Mouse (Mus musculus): ENCODE results near the gene Atp5d. TPM values are rescaled to one million over a fixed set of nuclear protein-coding genes. Genes with fewer than 3 reads are reported as not detected.

Gene Atp5d
- 443 TPM for polyA plus RNA-seq (2015; fragmentation: Illumina TruSeq; extraction: RNeasy Lipid Tissue Mini Kit (QIAGEN cat#74804); ENCODE audit: low read depth, low replicate concordance)

DNA sequence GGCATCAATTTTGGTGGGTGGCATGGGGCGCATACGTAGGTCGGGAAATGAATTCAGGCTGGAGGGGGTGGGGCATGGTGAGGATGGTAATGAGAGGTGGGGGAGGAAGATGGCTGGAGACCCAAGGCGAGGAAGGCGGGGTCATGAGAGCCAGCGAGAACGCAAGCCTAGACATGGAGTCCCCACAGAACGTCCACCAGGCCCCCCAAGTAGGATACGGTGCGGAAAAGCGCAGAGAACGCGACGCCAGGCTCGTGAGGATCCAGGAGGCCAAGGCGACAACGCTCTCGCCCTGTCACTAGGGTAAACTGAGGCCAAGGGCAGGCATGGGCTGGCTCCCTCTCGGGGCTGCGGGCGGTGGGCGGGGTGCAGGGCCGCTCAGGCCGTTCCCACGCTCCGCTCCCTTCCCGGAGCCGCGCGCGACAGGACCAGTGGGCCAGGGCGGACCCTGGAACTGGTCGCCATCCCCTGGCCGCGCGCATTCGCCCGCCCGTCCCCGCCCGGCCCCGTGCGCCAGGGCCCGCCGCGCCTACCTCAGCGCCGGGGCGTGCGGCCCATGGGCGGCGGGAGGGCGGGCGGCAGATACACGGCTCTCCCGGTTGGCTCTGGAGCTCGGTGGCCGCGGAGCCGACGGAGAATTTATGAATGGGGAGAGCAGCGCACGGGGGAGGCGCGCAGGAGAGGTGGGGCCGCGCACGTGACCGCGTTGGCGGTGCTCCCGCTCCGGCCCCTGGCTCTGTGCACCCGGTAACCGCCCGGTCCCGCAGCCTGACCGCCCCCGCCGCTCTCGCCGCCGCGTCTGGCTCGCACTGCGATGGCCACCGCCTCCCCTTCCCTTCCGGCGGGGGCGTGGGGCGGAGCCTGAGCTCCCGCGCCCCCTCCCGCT, at the start of gene Atp5d:
Gene Atp5d (plus strand): TSS at position 80 of the 886 bp plus-strand sequence.

DNA sequence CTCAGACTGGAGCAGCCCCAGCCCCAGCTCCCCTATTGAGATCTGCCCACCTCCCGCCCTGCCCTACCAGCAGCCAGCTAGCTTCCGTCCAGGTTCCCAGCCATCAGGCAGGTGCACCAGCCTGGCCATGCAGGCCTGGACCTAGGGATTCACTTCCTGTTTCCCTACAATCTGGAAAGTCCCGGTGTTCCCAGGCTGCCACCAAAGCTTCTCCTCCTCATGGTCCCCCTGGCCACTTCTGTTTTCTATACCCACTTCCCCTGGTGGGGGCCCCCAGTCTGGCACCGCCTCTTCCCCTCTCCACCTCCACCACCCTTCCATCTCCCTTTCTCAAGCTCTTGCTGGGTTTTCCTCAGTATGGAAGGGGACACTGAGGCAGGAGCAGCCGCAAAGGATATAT, 33.0 kb upstream of the Atp5d start, which contains the start of gene Sbno2:
Gene Sbno2 (minus strand): TSS at position 112 of the 400 bp plus-strand sequence.

DNA sequence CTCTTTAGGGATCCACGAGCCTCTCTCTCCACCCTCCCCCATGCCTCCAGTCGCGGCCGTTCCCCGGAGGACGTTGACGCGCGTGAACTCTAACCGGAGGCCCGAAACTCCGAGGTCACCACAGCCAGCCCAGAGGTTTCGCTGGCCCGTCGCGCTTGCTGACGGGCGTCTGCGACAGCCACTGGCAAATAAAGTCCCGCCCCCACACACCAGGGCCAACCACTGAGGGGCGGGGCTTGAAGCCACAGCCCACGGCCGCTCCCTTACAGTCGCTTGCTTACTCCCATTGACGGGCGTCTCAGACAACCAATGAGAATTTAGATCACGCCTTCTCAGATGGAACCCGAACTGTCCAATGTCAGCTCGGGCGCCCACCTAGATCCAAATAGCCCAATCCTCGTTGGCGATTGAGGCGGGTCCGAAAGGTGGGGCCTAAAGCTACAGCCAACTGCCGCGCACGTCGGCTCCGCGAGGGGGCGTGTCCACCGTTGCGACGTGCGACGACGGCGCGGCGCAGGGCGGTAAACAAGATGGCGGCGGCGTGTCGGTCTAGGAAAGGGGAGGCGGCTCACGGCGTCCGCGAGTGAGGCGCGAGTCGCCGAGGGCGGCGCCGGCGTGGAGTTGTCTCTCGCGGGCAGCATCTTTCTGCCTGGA, 23.0 kb upstream of the Atp5d start, which contains the start of gene Stk11:
Gene Stk11 (plus strand): TSS at position 514 of the 654 bp plus-strand sequence.

DNA sequence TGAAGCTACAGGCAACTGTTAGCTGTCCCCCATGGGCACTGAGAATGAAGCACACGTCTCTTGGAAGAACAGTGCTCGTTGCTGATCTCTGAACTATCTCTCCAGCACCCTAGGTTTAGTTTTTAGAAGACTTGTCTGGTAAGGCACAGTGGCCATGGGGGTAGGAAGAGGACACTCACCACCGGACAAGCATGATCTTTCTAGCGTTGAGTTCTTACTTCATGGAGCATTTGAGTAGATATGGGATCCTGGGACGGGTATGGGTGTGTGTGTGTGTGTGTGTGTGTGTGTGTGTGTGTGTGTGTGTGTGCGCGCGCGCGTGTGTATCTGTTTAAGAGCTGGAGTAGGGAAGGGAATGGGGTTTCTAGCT, 2.2 kb downstream of the Atp5d start, which contains the start of gene Cbarp:
Gene Cbarp (minus strand): TSS at position 170 of the 370 bp plus-strand sequence.

DNA sequence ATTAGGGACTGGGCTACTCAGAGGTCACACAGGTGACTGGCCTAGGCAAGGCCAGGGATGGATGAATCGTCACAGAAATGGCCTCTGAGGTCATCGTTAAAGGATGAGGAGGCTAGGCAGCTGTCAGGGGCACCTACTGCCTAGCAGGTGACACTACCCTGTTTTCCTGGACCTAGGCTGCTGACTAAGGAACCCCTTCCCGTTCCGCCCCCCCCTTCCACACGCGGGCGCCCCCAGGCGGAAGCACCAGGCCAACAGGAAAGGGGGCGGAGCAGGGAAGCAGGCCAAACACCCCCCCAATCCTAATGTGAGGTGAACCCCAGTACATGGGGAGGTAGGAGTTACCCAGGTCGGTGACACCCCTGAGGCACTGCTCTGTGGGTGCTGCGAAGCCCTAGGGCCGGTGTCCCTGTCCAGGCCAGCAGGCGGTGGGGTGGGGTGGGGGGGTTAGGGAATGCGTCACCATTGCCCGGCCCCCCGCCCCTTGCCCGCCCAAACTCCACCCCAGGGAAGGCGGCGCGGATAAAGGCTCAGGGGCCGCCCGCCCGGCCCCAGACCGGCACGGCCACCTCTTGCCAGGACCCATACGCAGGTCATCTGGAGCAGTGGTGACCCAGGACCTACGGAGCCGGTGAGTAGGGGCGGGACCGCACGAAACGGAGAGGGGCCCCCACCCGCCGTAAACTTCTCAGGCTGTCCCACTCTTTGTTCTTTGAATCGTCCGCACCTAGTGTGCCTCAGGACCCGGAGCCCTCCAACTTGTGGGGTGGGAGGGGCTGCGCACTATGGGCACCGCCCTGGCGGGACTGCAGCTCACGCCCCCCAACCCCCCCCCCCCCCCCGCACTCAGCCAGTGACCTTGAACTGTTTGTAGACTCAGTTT, 9.5 kb downstream of the Atp5d start, which contains the start of gene Midn:
Gene Midn (plus strand): TSS at position 554 of the 883 bp plus-strand sequence.

DNA sequence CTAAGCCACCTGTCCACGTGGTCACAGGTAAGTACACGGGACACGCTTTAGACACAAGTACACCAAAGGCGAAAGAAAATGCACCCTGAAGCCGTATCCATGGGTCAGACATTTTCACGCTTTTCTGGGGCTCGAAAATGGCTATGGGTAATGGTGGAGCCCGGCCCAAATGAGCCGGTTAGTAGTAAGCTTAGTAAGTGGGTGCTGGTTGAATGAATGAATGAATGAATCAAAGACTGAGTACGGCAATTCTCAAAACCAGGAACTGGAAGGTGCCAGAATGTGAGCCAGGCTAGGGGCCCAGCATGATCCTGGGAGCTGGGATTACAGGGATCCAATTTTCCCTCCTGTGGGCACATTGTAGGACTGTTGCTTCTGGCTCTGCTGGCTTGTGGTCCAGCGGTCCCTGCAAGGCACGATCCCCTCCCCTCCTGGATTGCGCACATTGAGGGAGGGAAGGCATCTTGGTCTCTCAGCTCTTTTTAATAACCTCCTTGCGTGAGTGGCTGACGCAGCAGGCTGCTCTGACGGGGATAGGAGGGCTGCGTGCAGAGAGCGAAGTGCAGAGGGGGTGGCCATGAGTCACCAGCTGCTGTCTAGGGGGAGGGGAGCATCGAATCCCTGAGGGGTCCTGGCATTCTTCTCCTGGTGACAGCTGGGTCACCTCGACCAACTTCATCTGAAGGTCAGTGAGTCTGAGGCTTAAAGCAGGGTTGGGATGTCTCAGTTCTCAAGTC, 27.1 kb downstream of the Atp5d start, which contains the start of gene Cirbp:
Gene Cirbp (plus strand): TSS at position 594 of the 737 bp plus-strand sequence.

DNA sequence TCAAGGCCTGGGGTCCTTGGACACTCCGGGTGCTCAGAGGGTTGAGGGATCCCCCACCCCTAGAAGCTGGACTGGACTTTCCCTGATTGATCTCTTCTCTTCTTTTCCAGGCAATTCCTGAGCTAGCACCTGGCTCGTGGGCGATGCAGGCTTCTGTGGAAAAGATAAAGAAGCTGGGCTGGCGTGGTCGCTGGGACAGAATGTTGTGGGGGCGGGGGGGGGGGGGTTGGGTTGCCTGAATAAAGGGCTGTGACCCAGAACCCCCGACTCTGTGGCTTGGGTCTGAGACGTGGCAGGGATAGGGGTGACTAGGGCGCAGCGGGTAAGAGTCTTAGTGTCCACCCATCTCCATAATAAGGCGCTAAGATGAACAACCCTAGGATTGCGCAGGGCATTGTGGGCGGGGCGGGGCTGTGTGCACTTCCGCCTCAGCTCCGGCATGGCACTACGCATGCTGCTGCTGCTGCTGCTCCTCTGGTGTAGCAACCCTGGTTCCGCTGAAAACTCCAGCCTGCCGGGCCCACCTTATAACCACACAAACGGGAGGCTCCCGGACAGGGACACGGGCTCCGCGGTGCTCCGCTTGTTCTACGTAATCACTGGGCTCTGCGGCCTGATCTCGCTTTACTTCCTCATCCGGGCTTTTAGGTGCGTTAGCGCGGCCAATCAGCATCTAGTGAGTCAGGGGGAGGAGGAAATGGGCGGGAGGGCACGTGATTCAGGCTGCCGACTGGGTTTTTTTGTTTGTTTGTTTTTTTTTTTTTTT, 34.3 kb downstream of the Atp5d start, which contains the start of gene 1600002K03Rik:
Gene 1600002K03Rik (plus strand): TSS at position 418 of the 766 bp plus-strand sequence.

DNA sequence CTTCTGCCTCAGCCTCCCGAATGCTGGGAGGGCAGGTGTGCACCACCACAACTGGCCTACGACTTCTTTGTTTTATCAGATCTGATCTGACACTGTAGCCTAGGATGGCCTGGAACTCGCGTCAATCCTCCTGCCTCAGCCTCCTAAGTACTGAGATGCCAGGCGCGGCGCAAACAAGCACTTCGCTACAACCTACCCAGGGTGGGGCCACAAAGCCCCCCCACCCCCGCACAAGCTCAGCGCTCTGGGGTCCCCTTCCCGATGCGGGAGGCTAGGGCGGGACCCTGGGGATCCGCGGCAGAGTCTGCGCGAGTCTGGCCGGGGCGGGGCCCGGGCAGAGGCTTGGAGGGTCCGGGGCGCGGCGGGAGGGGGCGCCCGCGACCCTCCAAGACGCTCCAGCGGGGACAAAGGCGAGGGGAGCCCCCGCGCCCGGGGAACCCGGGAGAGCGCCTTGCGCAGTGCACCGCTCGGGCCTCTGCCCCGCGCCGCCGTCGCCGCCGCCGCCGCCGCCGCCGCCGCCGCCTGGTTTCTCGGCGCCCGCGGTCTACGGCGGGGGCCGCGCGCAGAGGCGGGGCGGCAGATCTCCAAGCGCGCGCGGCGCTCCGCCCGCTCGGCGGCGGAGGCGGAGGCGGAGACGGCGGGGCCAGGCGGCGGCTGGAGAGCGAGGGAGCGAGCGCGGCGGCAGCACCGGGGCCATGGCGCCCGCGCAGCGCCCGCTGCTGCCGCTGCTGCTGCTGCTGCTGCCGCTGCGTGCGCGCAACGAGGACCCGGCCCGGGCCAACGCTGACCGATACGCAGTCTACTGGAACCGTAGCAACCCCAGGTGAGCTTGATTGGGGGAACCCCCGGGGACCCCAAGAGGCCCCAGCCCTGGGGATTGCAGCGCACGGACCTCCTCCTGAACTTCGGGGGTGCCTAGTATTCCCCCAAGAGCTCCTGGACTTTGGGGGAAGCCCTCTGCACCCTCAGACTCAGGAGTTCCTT, 40.9 kb downstream of the Atp5d start, which contains the start of gene Efna2:
Gene Efna2 (plus strand): TSS at position 415 of the 984 bp plus-strand sequence.

Other genes with a start within 250 kb of the Atp5d start
- gene Cfd, start 247.8 kb upstream of the Atp5d start, polyA plus RNA-seq (2015; fragmentation: Illumina TruSeq; extraction: RNeasy Lipid Tissue Mini Kit (QIAGEN cat#74804); ENCODE audit: low read depth, low replicate concordance) = not detected
- 32.0 TPM for gene Med16, start 229.7 kb upstream of the Atp5d start, polyA plus RNA-seq (2015; fragmentation: Illumina TruSeq; extraction: RNeasy Lipid Tissue Mini Kit (QIAGEN cat#74804); ENCODE audit: low read depth, low replicate concordance)
- gene Gm26602, start 227.8 kb upstream of the Atp5d start, polyA plus RNA-seq (2015; fragmentation: Illumina TruSeq; extraction: RNeasy Lipid Tissue Mini Kit (QIAGEN cat#74804); ENCODE audit: low read depth, low replicate concordance) = not detected
- 4.0 TPM for gene Kiss1r, start 221.7 kb upstream of the Atp5d start, polyA plus RNA-seq (2015; fragmentation: Illumina TruSeq; extraction: RNeasy Lipid Tissue Mini Kit (QIAGEN cat#74804); ENCODE audit: low read depth, low replicate concordance)
- 241 TPM for gene R3hdm4, start 217.4 kb upstream of the Atp5d start, polyA plus RNA-seq (2015; fragmentation: Illumina TruSeq; extraction: RNeasy Lipid Tissue Mini Kit (QIAGEN cat#74804); ENCODE audit: low read depth, low replicate concordance)
- gene Arid3a, start 211.6 kb upstream of the Atp5d start, polyA plus RNA-seq (2015; fragmentation: Illumina TruSeq; extraction: RNeasy Lipid Tissue Mini Kit (QIAGEN cat#74804); ENCODE audit: low read depth, low replicate concordance) = 2.3 TPM
- gene Wdr18, start 178.5 kb upstream of the Atp5d start, polyA plus RNA-seq (2015; fragmentation: Illumina TruSeq; extraction: RNeasy Lipid Tissue Mini Kit (QIAGEN cat#74804); ENCODE audit: low read depth, low replicate concordance) = 34.3 TPM
- gene Grin3b, start 167.9 kb upstream of the Atp5d start, polyA plus RNA-seq (2015; fragmentation: Illumina TruSeq; extraction: RNeasy Lipid Tissue Mini Kit (QIAGEN cat#74804); ENCODE audit: low read depth, low replicate concordance) = not detected
- gene Tmem259, start 154.3 kb upstream of the Atp5d start, polyA plus RNA-seq (2015; fragmentation: Illumina TruSeq; extraction: RNeasy Lipid Tissue Mini Kit (QIAGEN cat#74804); ENCODE audit: low read depth, low replicate concordance) = 89.3 TPM
- gene Cnn2, start 150.0 kb upstream of the Atp5d start, polyA plus RNA-seq (2015; fragmentation: Illumina TruSeq; extraction: RNeasy Lipid Tissue Mini Kit (QIAGEN cat#74804); ENCODE audit: low read depth, low replicate concordance) = 6.4 TPM
- gene Abca7, start 142.1 kb upstream of the Atp5d start, polyA plus RNA-seq (2015; fragmentation: Illumina TruSeq; extraction: RNeasy Lipid Tissue Mini Kit (QIAGEN cat#74804); ENCODE audit: low read depth, low replicate concordance) = 8.2 TPM
- gene Arhgap45, start 122.0 kb upstream of the Atp5d start, polyA plus RNA-seq (2015; fragmentation: Illumina TruSeq; extraction: RNeasy Lipid Tissue Mini Kit (QIAGEN cat#74804); ENCODE audit: low read depth, low replicate concordance) = 3.5 TPM
- 134 TPM for gene Polr2e, start 98.8 kb upstream of the Atp5d start, polyA plus RNA-seq (2015; fragmentation: Illumina TruSeq; extraction: RNeasy Lipid Tissue Mini Kit (QIAGEN cat#74804); ENCODE audit: low read depth, low replicate concordance)
- 889 TPM for gene Gpx4, start 91.5 kb upstream of the Atp5d start, polyA plus RNA-seq (2015; fragmentation: Illumina TruSeq; extraction: RNeasy Lipid Tissue Mini Kit (QIAGEN cat#74804); ENCODE audit: low read depth, low replicate concordance)
- gene Sbno2, start 33.1 kb upstream of the Atp5d start, polyA plus RNA-seq (2015; fragmentation: Illumina TruSeq; extraction: RNeasy Lipid Tissue Mini Kit (QIAGEN cat#74804); ENCODE audit: low read depth, low replicate concordance) = 11.7 TPM
- 71.6 TPM for gene Stk11, start 22.8 kb upstream of the Atp5d start, polyA plus RNA-seq (2015; fragmentation: Illumina TruSeq; extraction: RNeasy Lipid Tissue Mini Kit (QIAGEN cat#74804); ENCODE audit: low read depth, low replicate concordance)
- gene Cbarp, start 2.2 kb downstream of the Atp5d start, polyA plus RNA-seq (2015; fragmentation: Illumina TruSeq; extraction: RNeasy Lipid Tissue Mini Kit (QIAGEN cat#74804); ENCODE audit: low read depth, low replicate concordance) = 231 TPM
- 29.1 TPM for gene Midn, start 9.6 kb downstream of the Atp5d start, polyA plus RNA-seq (2015; fragmentation: Illumina TruSeq; extraction: RNeasy Lipid Tissue Mini Kit (QIAGEN cat#74804); ENCODE audit: low read depth, low replicate concordance)
- gene Cirbp, start 27.4 kb downstream of the Atp5d start, polyA plus RNA-seq (2015; fragmentation: Illumina TruSeq; extraction: RNeasy Lipid Tissue Mini Kit (QIAGEN cat#74804); ENCODE audit: low read depth, low replicate concordance) = 124 TPM
- gene 1600002K03Rik, start 34.3 kb downstream of the Atp5d start, polyA plus RNA-seq (2015; fragmentation: Illumina TruSeq; extraction: RNeasy Lipid Tissue Mini Kit (QIAGEN cat#74804); ENCODE audit: low read depth, low replicate concordance) = 10.3 TPM
- gene Efna2, start 40.9 kb downstream of the Atp5d start, polyA plus RNA-seq (2015; fragmentation: Illumina TruSeq; extraction: RNeasy Lipid Tissue Mini Kit (QIAGEN cat#74804); ENCODE audit: low read depth, low replicate concordance) = 4.6 TPM
- 25.9 TPM for gene Mum1, start 87.8 kb downstream of the Atp5d start, polyA plus RNA-seq (2015; fragmentation: Illumina TruSeq; extraction: RNeasy Lipid Tissue Mini Kit (QIAGEN cat#74804); ENCODE audit: low read depth, low replicate concordance)
- gene Ndufs7, start 110.5 kb downstream of the Atp5d start, polyA plus RNA-seq (2015; fragmentation: Illumina TruSeq; extraction: RNeasy Lipid Tissue Mini Kit (QIAGEN cat#74804); ENCODE audit: low read depth, low replicate concordance) = 264 TPM
- 26.5 TPM for gene Gamt, start 122.4 kb downstream of the Atp5d start, polyA plus RNA-seq (2015; fragmentation: Illumina TruSeq; extraction: RNeasy Lipid Tissue Mini Kit (QIAGEN cat#74804); ENCODE audit: low read depth, low replicate concordance)
- 59.3 TPM for gene Dazap1, start 122.9 kb downstream of the Atp5d start, polyA plus RNA-seq (2015; fragmentation: Illumina TruSeq; extraction: RNeasy Lipid Tissue Mini Kit (QIAGEN cat#74804); ENCODE audit: low read depth, low replicate concordance)
- gene Rps15, start 153.8 kb downstream of the Atp5d start, polyA plus RNA-seq (2015; fragmentation: Illumina TruSeq; extraction: RNeasy Lipid Tissue Mini Kit (QIAGEN cat#74804); ENCODE audit: low read depth, low replicate concordance) = 2,153 TPM
- 48.2 TPM for gene Apc2, start 157.3 kb downstream of the Atp5d start, polyA plus RNA-seq (2015; fragmentation: Illumina TruSeq; extraction: RNeasy Lipid Tissue Mini Kit (QIAGEN cat#74804); ENCODE audit: low read depth, low replicate concordance)
- gene 2310011J03Rik, start 181.9 kb downstream of the Atp5d start, polyA plus RNA-seq (2015; fragmentation: Illumina TruSeq; extraction: RNeasy Lipid Tissue Mini Kit (QIAGEN cat#74804); ENCODE audit: low read depth, low replicate concordance) = 50.9 TPM
- gene Pcsk4, start 190.9 kb downstream of the Atp5d start, polyA plus RNA-seq (2015; fragmentation: Illumina TruSeq; extraction: RNeasy Lipid Tissue Mini Kit (QIAGEN cat#74804); ENCODE audit: low read depth, low replicate concordance) = 5.7 TPM
- 6.6 TPM for gene Reep6, start 191.3 kb downstream of the Atp5d start, polyA plus RNA-seq (2015; fragmentation: Illumina TruSeq; extraction: RNeasy Lipid Tissue Mini Kit (QIAGEN cat#74804); ENCODE audit: low read depth, low replicate concordance)
- gene Adamtsl5, start 209.8 kb downstream of the Atp5d start, polyA plus RNA-seq (2015; fragmentation: Illumina TruSeq; extraction: RNeasy Lipid Tissue Mini Kit (QIAGEN cat#74804); ENCODE audit: low read depth, low replicate concordance) = 3.8 TPM
- gene Plk5, start 217.8 kb downstream of the Atp5d start, polyA plus RNA-seq (2015; fragmentation: Illumina TruSeq; extraction: RNeasy Lipid Tissue Mini Kit (QIAGEN cat#74804); ENCODE audit: low read depth, low replicate concordance) = 18.6 TPM
- 8.2 TPM for gene Mex3d, start 249.0 kb downstream of the Atp5d start, polyA plus RNA-seq (2015; fragmentation: Illumina TruSeq; extraction: RNeasy Lipid Tissue Mini Kit (QIAGEN cat#74804); ENCODE audit: low read depth, low replicate concordance)

Data from brain, adult 10 weeks (tissue).